Mouse (Mus musculus): ENCODE results near the gene Paqr9. TPM values are rescaled to one million over a fixed set of nuclear protein-coding genes. Genes with fewer than 3 reads are reported as not detected.
"Not testable (repeated sequence)": the region's sequence is repeated elsewhere in the genome, so short reads cannot be mapped to it uniquely, and the experiment has no call there.

Gene Paqr9
- total RNA-seq (2014; fragmentation: Nextera tagmentation) (0.02 and 0.04 TPM in 2 replicates), total RNA-seq (2017) (under 0.01 and 0.09 TPM in 2 replicates)

GRCm38 (mm10) chr9:95559059-95559935 lies at the start of gene Paqr9:
Paqr9 (plus strand) TSS chr9:95559657.
- peak; percentile 18 for ATAC-seq (replicated peaks; ENCODE audit: poor library complexity, severe bottlenecking)

DNA sequence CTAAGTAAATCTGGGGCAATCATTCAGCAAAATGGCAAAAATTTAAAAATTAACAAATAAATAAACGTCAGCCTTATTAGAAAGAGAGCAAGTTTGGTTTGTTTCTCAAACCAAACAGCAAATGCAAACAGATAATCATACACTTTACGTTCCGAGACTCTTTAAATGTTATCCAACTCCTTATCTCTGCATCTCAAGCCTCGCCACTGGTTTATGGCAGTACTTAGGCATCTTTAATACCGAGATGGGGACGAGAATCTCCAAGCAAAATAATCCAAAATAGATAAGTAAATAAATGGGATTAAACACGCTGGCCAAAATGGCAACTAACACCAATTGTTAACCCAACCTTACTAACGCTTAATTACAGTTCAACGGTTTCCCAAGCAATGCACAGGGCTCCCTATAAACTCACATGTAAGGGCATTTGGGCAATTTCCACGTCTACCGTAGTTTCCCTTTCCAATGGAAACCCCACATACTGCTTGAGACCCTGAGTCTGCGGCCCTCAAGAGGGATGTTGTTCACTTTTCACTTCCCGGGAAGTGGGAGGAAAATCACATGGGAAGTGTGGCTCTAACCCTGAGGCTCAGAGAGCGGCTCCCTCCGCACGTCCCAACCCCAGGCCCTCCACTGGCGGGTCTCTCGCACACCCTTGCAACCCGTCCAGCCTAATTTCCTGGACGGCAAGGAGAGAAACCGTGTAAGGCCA lies 48.6 kb upstream of the Paqr9 start:
- ATAC-seq (replicated peaks; ENCODE audit: poor library complexity, severe bottlenecking) = peak; percentile 10

DNA sequence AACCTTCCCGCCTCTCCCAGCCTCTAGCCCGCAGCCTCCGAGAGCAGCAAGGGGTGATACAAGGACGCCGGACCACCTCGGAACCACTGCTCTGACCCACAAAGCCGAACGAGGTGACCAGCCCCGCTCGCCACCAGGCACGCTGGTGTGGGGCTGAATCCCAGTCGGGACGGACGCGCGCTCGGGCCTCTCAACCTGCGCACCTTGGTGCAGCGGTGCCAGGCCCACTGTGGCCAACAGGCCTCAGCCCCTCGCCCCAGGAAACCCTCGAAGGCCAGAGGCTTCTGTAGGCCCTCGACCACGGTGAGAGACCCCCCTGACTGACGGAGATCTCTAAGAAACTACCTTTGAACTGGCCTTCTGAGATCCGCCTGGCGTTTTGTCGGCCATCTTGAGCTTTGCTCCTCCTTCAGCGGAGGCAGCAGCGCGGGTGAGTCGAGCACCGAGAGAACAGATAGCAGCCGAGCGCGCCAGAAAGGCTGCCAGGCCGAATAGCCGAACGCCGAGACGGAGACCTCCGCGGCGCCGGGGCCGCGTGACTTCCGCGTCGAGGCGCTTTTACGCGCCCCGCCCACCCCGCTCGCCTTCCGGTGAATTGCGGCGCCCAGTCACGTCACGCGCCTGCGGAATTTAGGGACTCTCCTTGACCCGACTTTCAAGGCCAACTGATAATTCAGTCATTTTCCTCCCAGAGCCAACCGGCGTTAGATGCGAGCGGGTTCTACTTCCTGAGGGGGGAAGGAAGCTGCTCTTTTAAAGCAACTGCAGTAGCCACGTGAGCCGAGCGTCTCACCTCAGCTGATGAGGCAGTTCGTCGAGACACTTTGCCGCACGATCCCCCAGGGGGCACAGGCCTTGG lies 47.8 kb upstream of the Paqr9 start, which contains the start of gene U2surp:
Gene U2surp, minus strand, starts transcription at position 525 of the 859 bp plus-strand sequence.
- ATAC-seq (replicated peaks; ENCODE audit: poor library complexity, severe bottlenecking) = peak; percentile 87

GRCm38 (mm10) chr9:95512331-95513030 lies 47.0 kb upstream of the Paqr9 start:
- ATAC-seq (replicated peaks; ENCODE audit: poor library complexity, severe bottlenecking) = no peak

GRCm38 (mm10) chr9:95513776-95514175 lies 45.7 kb upstream of the Paqr9 start:
- no peak for ATAC-seq (replicated peaks; ENCODE audit: poor library complexity, severe bottlenecking)

- ATAC-seq (replicated peaks; ENCODE audit: poor library complexity, severe bottlenecking) = not testable (repeated sequence)
Measured at GRCm38 (mm10) chr9:95514361-95514760, 45.1 kb upstream of the Paqr9 start.

GRCm38 (mm10) chr9:95520563-95520962 lies 38.9 kb upstream of the Paqr9 start:
- ATAC-seq (replicated peaks; ENCODE audit: poor library complexity, severe bottlenecking) = no peak

GRCm38 (mm10) chr9:95521031-95521430 lies 38.4 kb upstream of the Paqr9 start:
- ATAC-seq (replicated peaks; ENCODE audit: poor library complexity, severe bottlenecking) = no peak

DNA sequence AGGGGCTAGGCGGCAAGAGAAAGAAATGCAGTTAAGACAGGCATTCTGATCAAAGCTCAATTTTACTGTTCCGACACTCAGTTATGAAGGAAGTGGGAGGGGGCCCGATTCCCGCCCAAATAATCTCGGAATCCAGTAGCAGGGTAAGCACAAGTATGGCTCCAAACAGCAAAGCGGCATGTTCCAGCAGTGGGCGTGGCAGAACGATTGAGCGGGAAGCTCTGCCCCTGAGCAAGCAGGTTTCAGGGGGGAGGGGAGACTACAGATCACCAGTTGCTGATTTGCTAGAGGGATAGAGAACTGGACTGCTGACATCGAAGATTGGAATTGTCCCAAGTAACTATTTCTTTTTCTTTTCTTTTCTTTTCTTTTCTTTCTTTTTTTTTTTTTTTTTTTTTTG lies 37.9 kb upstream of the Paqr9 start:
- ATAC-seq (replicated peaks; ENCODE audit: poor library complexity, severe bottlenecking) = no peak

- ATAC-seq (replicated peaks; ENCODE audit: poor library complexity, severe bottlenecking) = no peak
Measured at GRCm38 (mm10) chr9:95522561-95522960, 36.9 kb upstream of the Paqr9 start.

- no peak for ATAC-seq (replicated peaks; ENCODE audit: poor library complexity, severe bottlenecking)
Measured at GRCm38 (mm10) chr9:95525376-95525775, 34.1 kb upstream of the Paqr9 start.

DNA sequence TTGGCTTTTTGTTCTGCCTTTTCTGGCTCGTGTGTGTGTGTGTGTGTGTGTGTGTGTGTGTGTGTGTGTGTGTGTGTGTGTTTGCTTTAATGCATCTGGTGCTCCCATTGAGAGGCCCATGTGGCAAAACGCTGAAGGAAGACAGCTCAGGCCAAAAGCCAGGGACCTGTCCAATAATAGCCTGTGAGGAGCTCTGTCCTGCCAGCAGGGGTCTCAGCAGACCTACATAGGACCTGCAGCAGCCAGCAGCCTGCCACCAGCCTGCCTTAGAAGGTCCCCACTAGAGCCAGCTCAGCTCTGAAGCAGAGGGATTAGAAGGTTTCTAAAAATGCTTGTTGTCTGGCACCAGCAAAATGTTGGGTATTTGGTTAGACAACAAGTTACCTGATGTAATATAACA lies 33.5 kb upstream of the Paqr9 start:
- peak; percentile 63; the same call in 1 of the 2 replicates for ATAC-seq (replicated peaks; ENCODE audit: poor library complexity, severe bottlenecking)

DNA sequence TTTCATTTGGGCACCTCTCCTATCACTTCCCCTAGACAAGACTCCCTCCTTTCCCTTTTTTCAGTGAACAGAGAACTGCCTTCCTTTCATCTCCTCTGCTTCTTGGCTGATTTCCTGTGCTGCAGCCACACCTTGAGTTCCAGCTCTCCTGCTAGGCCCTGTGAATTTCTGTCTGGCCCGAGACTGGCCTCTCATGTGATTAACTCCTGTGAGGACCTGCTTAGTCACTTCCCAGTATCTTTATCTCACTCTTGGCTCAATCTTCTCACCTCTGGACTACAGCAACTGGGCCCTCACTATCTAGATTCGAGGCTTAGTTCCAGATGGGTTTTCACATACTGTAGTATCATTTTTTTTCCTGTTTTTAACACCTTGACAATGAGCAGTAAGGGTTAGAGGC lies 31.8 kb upstream of the Paqr9 start:
- ATAC-seq (replicated peaks; ENCODE audit: poor library complexity, severe bottlenecking) = no peak

DNA sequence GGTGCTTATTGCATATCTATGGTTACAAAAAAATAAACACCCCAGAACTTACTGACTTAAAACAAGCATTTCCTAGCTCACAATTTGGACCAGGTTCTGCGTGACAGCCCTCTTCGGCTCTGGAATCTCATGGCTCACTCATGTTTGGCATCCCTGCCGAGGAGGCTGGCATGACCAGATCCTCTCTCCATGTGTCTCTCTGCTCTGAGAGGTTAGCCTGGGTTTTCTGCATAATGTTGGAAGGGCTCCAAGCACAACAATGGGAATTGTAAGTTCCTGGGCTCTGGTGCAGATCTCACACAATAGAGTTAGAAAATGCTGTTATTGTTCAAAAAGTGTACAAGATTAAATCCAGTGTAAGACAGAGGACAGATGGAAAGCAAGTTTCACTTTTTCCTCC lies 28.3 kb upstream of the Paqr9 start:
- ATAC-seq (replicated peaks; ENCODE audit: poor library complexity, severe bottlenecking) = no peak

GRCm38 (mm10) chr9:95533817-95534216 lies 25.6 kb upstream of the Paqr9 start:
- ATAC-seq (replicated peaks; ENCODE audit: poor library complexity, severe bottlenecking) = no peak

GRCm38 (mm10) chr9:95539176-95539800 lies 20.2 kb upstream of the Paqr9 start:
- no peak for ATAC-seq (replicated peaks; ENCODE audit: poor library complexity, severe bottlenecking)

- peak; percentile 99 for ATAC-seq (replicated peaks; ENCODE audit: poor library complexity, severe bottlenecking)
Measured at GRCm38 (mm10) chr9:95540487-95540886, 19.0 kb upstream of the Paqr9 start.

DNA sequence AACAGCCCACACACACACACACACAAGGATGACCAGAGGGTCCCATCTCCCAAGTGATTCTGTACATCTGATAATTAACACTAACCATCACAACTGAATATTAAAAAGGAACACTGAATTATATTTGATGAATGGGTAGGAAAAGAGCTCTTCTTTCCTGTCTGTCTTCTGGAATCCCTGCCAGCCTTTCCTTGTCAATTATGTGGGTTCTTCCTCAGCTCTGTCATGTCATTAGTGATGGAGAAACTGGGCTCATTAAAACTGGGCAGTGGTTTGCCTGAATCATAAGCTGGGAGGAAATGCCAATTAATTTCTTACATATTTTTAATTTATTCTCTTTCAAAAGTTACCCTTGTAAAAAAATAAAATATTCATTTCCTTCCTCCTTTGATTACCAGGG lies 18.2 kb upstream of the Paqr9 start:
- ATAC-seq (replicated peaks; ENCODE audit: poor library complexity, severe bottlenecking) = no peak

GRCm38 (mm10) chr9:95541650-95542432 lies 17.6 kb upstream of the Paqr9 start:
- ATAC-seq (replicated peaks; ENCODE audit: poor library complexity, severe bottlenecking) = no peak

Measured in granulocyte monocyte progenitor cell, adult 5-6 weeks (primary cell).